Mouse (Mus musculus) lung, embryonic 14.5 days (tissue): ENCODE measurements around the gene Syce1. TPM values are rescaled to one million over a fixed set of nuclear protein-coding genes. Genes with fewer than 3 reads are reported as not detected.

Source experiments
- ATAC-seq: fragments of 200-750 bp; cut with Nextera tagmentation; 2 replicates; pipeline ENCODE4 v1.8.0; 2017; ENCODE audit warnings: mild to moderate bottlenecking, moderate TSS enrichment, moderate library complexity; ENCODE audit not compliant: insufficient read depth
- DNase-seq: peaks from one replicate; pipeline ENCODE4 v3.0.0-alpha.2; 2015
- H3K27ac ChIP-seq: fragments of 300-500 bp; sonication (generic); 2 replicates; pipeline ENCODE4 v1.5.1; 2014; ENCODE audit warnings: low read depth, mild to moderate bottlenecking, moderate library complexity
- H3K27me3 ChIP-seq: fragments of 300-500 bp; sonication (generic); 2 replicates; pipeline ENCODE4 v1.6.1; 2014; ENCODE audit warnings: low read length, control low read depth; ENCODE audit not compliant: insufficient read depth
- H3K36me3 ChIP-seq: fragments of 300-500 bp; sonication (generic); 2 replicates; pipeline ENCODE4 v1.6.1; 2014; ENCODE audit warnings: control low read depth; ENCODE audit not compliant: insufficient read depth
- H3K4me1 ChIP-seq: fragments of 300-500 bp; sonication (generic); 2 replicates; pipeline ENCODE4 v1.6.1; 2014; ENCODE audit warnings: antibody characterized with exemption, control low read depth; ENCODE audit not compliant: insufficient read depth
- H3K4me2 ChIP-seq: fragments of 300-500 bp; sonication (generic); 2 replicates; pipeline ENCODE4 v1.6.1; 2014; ENCODE audit warnings: mild to moderate bottlenecking
- H3K4me3 ChIP-seq: fragments of 300-500 bp; sonication (generic); 2 replicates; pipeline ENCODE4 v1.5.1; 2014; ENCODE audit warnings: low read depth, low read length
- H3K9ac ChIP-seq: fragments of 300-500 bp; sonication (generic); 2 replicates; pipeline ENCODE4 v1.6.1; 2014
- H3K9me3 ChIP-seq: fragments of 300-500 bp; sonication (generic); 2 replicates; pipeline ENCODE4 v1.6.1; 2016; ENCODE audit warnings: low read depth, low read length, control low read depth
- CTCF ChIP-seq: IDR thresholded peaks from 2 replicates; pipeline ENCODE4 v1.5.1; 2016; ENCODE audit warnings: antibody characterized with exemption, low read depth
- WGBS: fragments of 180-500 bp; shearing (Covaris S2); extraction: QIAGEN DNeasy Blood & Tissue Kit; methylation state at CpG from one replicate; pipeline ENCODE4 v1.1.7; 2014; 5-methylcytosine and 5-hydroxymethylcytosine counted together
- polyA plus RNA-seq: library from polyadenylated mRNA; unstranded; fragments of >200 nt; fragmentation: Nextera tagmentation; extraction: Ambion mirVana; gene quantifications from 2 replicates; pipeline ENCODE4 v1.2.1, GENCODE M21; 2014

Gene Syce1
- polyA plus RNA-seq, 1 experiment from 2014 or later = not detected

GRCm38 (mm10) chr7:140748116-140748826, 39.4 kb downstream of the Syce1 start:
- no peaks in the 10 kb centered on the region for H3K9me3 ChIP-seq
- no peak overlapping the region for H3K9ac ChIP-seq
- H3K27me3 ChIP-seq = no peaks in the 10 kb centered on the region
- ATAC-seq = no peak
- no peak overlapping the region for H3K4me2 ChIP-seq
- DNase-seq = no peak
- H3K4me1 ChIP-seq = no peaks in the 10 kb centered on the region
- 72% methylated on average over 6 of the region's 6 CpGs for WGBS
- TF ChIP-seq CTCF = no peak
- H3K27ac ChIP-seq = no peak overlapping the region
- H3K4me3 ChIP-seq = no peak overlapping the region
- H3K36me3 ChIP-seq = no peaks in the 10 kb centered on the region

- no peaks in the 10 kb centered on the region for H3K9me3 ChIP-seq
- no peak overlapping the region for H3K27ac ChIP-seq
- ATAC-seq = no peak
- H3K27me3 ChIP-seq = no peaks in the 10 kb centered on the region
- no peak for DNase-seq
- WGBS = 74% methylated on average over 3 of the region's 3 CpGs
- H3K4me2 ChIP-seq = no peak overlapping the region
- no peak overlapping the region for H3K4me3 ChIP-seq
- no peak overlapping the region for H3K9ac ChIP-seq
- no peak for TF ChIP-seq CTCF
- no peaks in the 10 kb centered on the region for H3K36me3 ChIP-seq
- H3K4me1 ChIP-seq = no peaks in the 10 kb centered on the region
These were observed 40.2 kb downstream of the Syce1 start for GRCm38 (mm10) chr7:140747402-140747801.

- no peaks in the 10 kb centered on the region for H3K27me3 ChIP-seq
- DNase-seq (peak; percentile 17), ATAC-seq (no peak)
- H3K4me3 ChIP-seq = no peak overlapping the region
- TF ChIP-seq CTCF = no peak
- no peaks in the 10 kb centered on the region for H3K36me3 ChIP-seq
- H3K27ac ChIP-seq = no peak overlapping the region
- H3K4me1 ChIP-seq = no peaks in the 10 kb centered on the region
- 75% methylated on average over 2 of the region's 2 CpGs for WGBS
- no peak overlapping the region for H3K4me2 ChIP-seq
- H3K9me3 ChIP-seq = no peaks in the 10 kb centered on the region
- H3K9ac ChIP-seq = no peak overlapping the region
These were observed 54.5 kb downstream of the Syce1 start for GRCm38 (mm10) chr7:140733162-140733561.

Other genes with a start within 250 kb of the Syce1 start
- gene Olfr538, start 220.0 kb downstream of the Syce1 start, polyA plus RNA-seq = not detected in 2 replicates
- not detected in 2 replicates for gene Olfr46, start 186.6 kb downstream of the Syce1 start, polyA plus RNA-seq
- gene Olfr61, start 158.9 kb downstream of the Syce1 start, polyA plus RNA-seq = not detected in 2 replicates
- not detected in 2 replicates for gene Olfr53, start 141.4 kb downstream of the Syce1 start, polyA plus RNA-seq
- gene Olfr539, start 127.9 kb downstream of the Syce1 start, polyA plus RNA-seq = not detected in 2 replicates
- gene Olfr45, start 105.9 kb downstream of the Syce1 start, polyA plus RNA-seq = not detected in 2 replicates
- not detected in 2 replicates for gene Olfr541, start 90.6 kb downstream of the Syce1 start, polyA plus RNA-seq
- gene Cyp2e1, start 24.1 kb downstream of the Syce1 start, polyA plus RNA-seq = 0.09 TPM in 1 of 2 replicates, not detected in the other
- gene Zfp941, start 34.3 kb upstream of the Syce1 start, polyA plus RNA-seq = 0.77 and 0.83 TPM in 2 replicates
- gene Urah, start 47.2 kb upstream of the Syce1 start, polyA plus RNA-seq = 2.2 and 3.2 TPM in 2 replicates
- gene Scgb1c1, start 57.7 kb upstream of the Syce1 start, polyA plus RNA-seq = not detected in 2 replicates
- 0.18 TPM in 1 of 2 replicates, not detected in the other for gene Odf3, start 60.0 kb upstream of the Syce1 start, polyA plus RNA-seq
- not detected in 2 replicates for gene Gm45785, start 68.5 kb upstream of the Syce1 start, polyA plus RNA-seq
- 53.8 and 54.8 TPM in 2 replicates for gene Ric8a, start 69.1 kb upstream of the Syce1 start, polyA plus RNA-seq
- gene Bet1l, start 69.7 kb upstream of the Syce1 start, polyA plus RNA-seq = 40.9 and 47.0 TPM in 2 replicates
- 139 and 167 TPM in 2 replicates for gene Psmd13, start 94.1 kb upstream of the Syce1 start, polyA plus RNA-seq
- gene Sirt3, start 94.5 kb upstream of the Syce1 start, polyA plus RNA-seq = 16.6 and 18.2 TPM in 2 replicates
- 1.7 TPM in 1 of 2 replicates, not detected in the other for gene Cox8b, start 112.6 kb upstream of the Syce1 start, polyA plus RNA-seq
- gene Nlrp6, start 133.1 kb upstream of the Syce1 start, polyA plus RNA-seq = 0.08 TPM in 1 of 2 replicates, not detected in the other
- gene Pgghg, start 153.5 kb upstream of the Syce1 start, polyA plus RNA-seq = 20.7 and 22.6 TPM in 2 replicates
- 1.0 and 1.3 TPM in 2 replicates for gene Ifitm5, start 162.4 kb upstream of the Syce1 start, polyA plus RNA-seq
- gene Gm45717, start 168.1 kb upstream of the Syce1 start, polyA plus RNA-seq = not detected in 2 replicates
- 1,035 and 1,087 TPM in 2 replicates for gene Ifitm2, start 168.1 kb upstream of the Syce1 start, polyA plus RNA-seq
- 35.4 and 42.5 TPM in 2 replicates for gene Ifitm1, start 179.4 kb upstream of the Syce1 start, polyA plus RNA-seq
- 164 and 183 TPM in 2 replicates for gene Ifitm3, start 222.9 kb upstream of the Syce1 start, polyA plus RNA-seq
- 0.49 and 1.1 TPM in 2 replicates for gene Ifitm6, start 230.1 kb upstream of the Syce1 start, polyA plus RNA-seq
- not detected in 2 replicates for gene Gm17387, start 241.3 kb upstream of the Syce1 start, polyA plus RNA-seq